Mouse (Mus musculus) forebrain, embryonic 10.5 days (tissue): Measurements from ENCODE around the gene Klhl2. TPM values are rescaled to one million over a fixed set of nuclear protein-coding genes. Genes with fewer than 3 reads are reported as not detected.

Source experiments
- DNase-seq: peaks from one replicate; pipeline ENCODE4 v3.0.0-alpha.2; 2017; ENCODE audit warnings: low spot score; ENCODE audit errors: extremely low spot score
- H3K27ac ChIP-seq: fragments of 300-500 bp; sonication (generic); 2 replicates; pipeline ENCODE4 v1.5.1; 2016; ENCODE audit warnings: mild to moderate bottlenecking
- H3K27me3 ChIP-seq: fragments of 300-500 bp; sonication (generic); 2 replicates; pipeline ENCODE4 v1.6.1; 2016; ENCODE audit warnings: mild to moderate bottlenecking; ENCODE audit not compliant: poor library complexity, severe bottlenecking
- H3K36me3 ChIP-seq: fragments of 300-500 bp; sonication (generic); replicated peaks from 2 replicates; pipeline ENCODE4 v1.6.1; 2016; ENCODE audit warnings: mild to moderate bottlenecking, moderate library complexity
- H3K4me1 ChIP-seq: fragments of 300-500 bp; sonication (generic); 2 replicates; pipeline ENCODE4 v1.6.1; 2016
- H3K4me3 ChIP-seq: fragments of 300-500 bp; sonication (generic); 2 replicates; pipeline ENCODE4 v1.5.1; 2016; ENCODE audit warnings: mild to moderate bottlenecking, moderate library complexity
- H3K9me3 ChIP-seq: fragments of 300-500 bp; sonication (generic); 2 replicates; pipeline ENCODE4 v1.6.1; 2016; ENCODE audit warnings: mild to moderate bottlenecking, moderate library complexity
- WGBS: fragments of 180-500 bp; shearing (Covaris S2); methylation state at CpG from one replicate; pipeline ENCODE4 v1.1.7; 2016; 5-methylcytosine and 5-hydroxymethylcytosine counted together
- polyA plus RNA-seq: library from polyadenylated mRNA; unstranded; fragments of >200 nt; fragmentation: Nextera tagmentation; extraction: Ambion mirVana; gene quantifications from 2 replicates; pipeline ENCODE4 v1.2.1, GENCODE M21; 2016

The Klhl2 gene
- polyA plus RNA-seq, 1 experiment from 2014 or later, result 7.0 TPM

GRCm38 (mm10) chr8:64786801-64787200 is 63.0 kb downstream of the Klhl2 start:
- no peak overlapping the region for H3K4me3 ChIP-seq
- H3K27ac ChIP-seq, result no peak overlapping the region
- H3K9me3 ChIP-seq, result no peaks in the 10 kb centered on the region
- no peak for DNase-seq
- no peaks in the 10 kb centered on the region for H3K27me3 ChIP-seq
- peaks cover 5% of the 10 kb centered on the region; the same call in 1 of the 2 replicates for H3K4me1 ChIP-seq
- no peaks in the 10 kb centered on the region for H3K36me3 ChIP-seq
- 80% methylated on average over 2 of the region's 2 CpGs for WGBS

GRCm38 (mm10) chr8:64784235-64784634 is 65.6 kb downstream of the Klhl2 start:
- DNase-seq, result no peak
- Histone ChIP-seq H3K9me3 (no peaks in the 10 kb centered on the region), H3K27ac (no peak overlapping the region), H3K4me1 (no peaks in the 10 kb centered on the region), H3K36me3 (peaks cover 13% of the 10 kb centered on the region), H3K27me3 (no peaks in the 10 kb centered on the region), H3K4me3 (no peak overlapping the region)
- WGBS, result 89% methylated on average over 5 of the region's 5 CpGs

GRCm38 (mm10) chr8:64781947-64782346 is 67.9 kb downstream of the Klhl2 start:
- Histone ChIP-seq H3K36me3 (peaks cover 26% of the 10 kb centered on the region), H3K27ac (no peak overlapping the region), H3K4me3 (no peak overlapping the region), H3K4me1 (no peaks in the 10 kb centered on the region), H3K9me3 (no peaks in the 10 kb centered on the region), H3K27me3 (no peaks in the 10 kb centered on the region)
- no peak for DNase-seq
- WGBS, result 95% methylated on average over 6 of the region's 6 CpGs

- no peaks in the 10 kb centered on the region for H3K4me1 ChIP-seq
- H3K27me3 ChIP-seq, result no peaks in the 10 kb centered on the region
- no peaks in the 10 kb centered on the region for H3K9me3 ChIP-seq
- no peak overlapping the region for H3K27ac ChIP-seq
- no peak overlapping the region for H3K4me3 ChIP-seq
- H3K36me3 ChIP-seq, result peaks cover 42% of the 10 kb centered on the region
- 83% methylated on average over 9 of the region's 9 CpGs for WGBS
- DNase-seq, result no peak
Observed at GRCm38 (mm10) chr8:64777925-64778324, 71.9 kb downstream of the Klhl2 start.

- H3K36me3 ChIP-seq, result peaks cover 36% of the 10 kb centered on the region
- DNase-seq, result no peak
- no peaks in the 10 kb centered on the region for H3K9me3 ChIP-seq
- no peak overlapping the region for H3K27ac ChIP-seq
- no peak overlapping the region for H3K4me3 ChIP-seq
- H3K27me3 ChIP-seq, result no peaks in the 10 kb centered on the region
- WGBS, result 95% methylated on average over 6 of the region's 6 CpGs
- H3K4me1 ChIP-seq, result no peaks in the 10 kb centered on the region
Observed at GRCm38 (mm10) chr8:64774136-64774535, 75.7 kb downstream of the Klhl2 start.

- no peak for DNase-seq
- Histone ChIP-seq H3K27ac (no peak overlapping the region), H3K4me3 (no peak overlapping the region), H3K9me3 (no peaks in the 10 kb centered on the region), H3K4me1 (no peaks in the 10 kb centered on the region), H3K27me3 (no peaks in the 10 kb centered on the region), H3K36me3 (peaks cover 38% of the 10 kb centered on the region)
- WGBS, result 91% methylated on average over 7 of the region's 7 CpGs
Observed at GRCm38 (mm10) chr8:64770814-64771213, 79.0 kb downstream of the Klhl2 start.

GRCm38 (mm10) chr8:64769586-64769985 is 80.2 kb downstream of the Klhl2 start:
- H3K4me1 ChIP-seq, result no peaks in the 10 kb centered on the region
- H3K27ac ChIP-seq, result no peak overlapping the region
- no peaks in the 10 kb centered on the region for H3K27me3 ChIP-seq
- DNase-seq, result no peak
- 87% methylated on average over 7 of the region's 7 CpGs for WGBS
- no peaks in the 10 kb centered on the region for H3K9me3 ChIP-seq
- H3K36me3 ChIP-seq, result peaks cover 29% of the 10 kb centered on the region; the same call in 1 of the 2 replicates
- H3K4me3 ChIP-seq, result no peak overlapping the region

GRCm38 (mm10) chr8:64768645-64769044 is 81.2 kb downstream of the Klhl2 start:
- WGBS, result 91% methylated on average over 8 of the region's 9 CpGs
- Histone ChIP-seq H3K9me3 (no peaks in the 10 kb centered on the region), H3K27ac (no peak overlapping the region), H3K27me3 (no peaks in the 10 kb centered on the region), H3K4me1 (no peaks in the 10 kb centered on the region), H3K4me3 (no peak overlapping the region), H3K36me3 (peaks cover 26% of the 10 kb centered on the region; the same call in 1 of the 2 replicates)
- DNase-seq, result no peak

- no peaks in the 10 kb centered on the region for H3K4me1 ChIP-seq
- H3K9me3 ChIP-seq, result no peaks in the 10 kb centered on the region
- H3K27me3 ChIP-seq, result no peaks in the 10 kb centered on the region
- H3K36me3 ChIP-seq, result peaks cover 31% of the 10 kb centered on the region
- no peak for DNase-seq
- H3K4me3 ChIP-seq, result no peak overlapping the region
- WGBS, result 96% methylated on average over 9 of the region's 9 CpGs
- no peak overlapping the region for H3K27ac ChIP-seq
Observed at GRCm38 (mm10) chr8:64767047-64767446, 82.8 kb downstream of the Klhl2 start.

GRCm38 (mm10) chr8:64764075-64764474 is 85.7 kb downstream of the Klhl2 start:
- Histone ChIP-seq H3K4me1 (no peaks in the 10 kb centered on the region), H3K36me3 (peaks cover 29% of the 10 kb centered on the region), H3K27me3 (no peaks in the 10 kb centered on the region), H3K9me3 (no peaks in the 10 kb centered on the region), H3K27ac (no peak overlapping the region), H3K4me3 (no peak overlapping the region)
- 90% methylated on average over 9 of the region's 9 CpGs for WGBS
- DNase-seq, result no peak

GRCm38 (mm10) chr8:64762751-64763150 is 87.1 kb downstream of the Klhl2 start:
- Histone ChIP-seq H3K4me1 (no peaks in the 10 kb centered on the region), H3K27ac (no peak overlapping the region), H3K4me3 (no peak overlapping the region), H3K9me3 (no peaks in the 10 kb centered on the region), H3K27me3 (no peaks in the 10 kb centered on the region), H3K36me3 (peaks cover 27% of the 10 kb centered on the region)
- no peak for DNase-seq
- 75% methylated on average over 1 of the region's 1 CpGs for WGBS

GRCm38 (mm10) chr8:64761430-64761829 is 88.4 kb downstream of the Klhl2 start:
- no peaks in the 10 kb centered on the region for H3K4me1 ChIP-seq
- no peak for DNase-seq
- no peak overlapping the region for H3K27ac ChIP-seq
- no peaks in the 10 kb centered on the region for H3K9me3 ChIP-seq
- 90% methylated on average over 8 of the region's 8 CpGs for WGBS
- H3K27me3 ChIP-seq, result no peaks in the 10 kb centered on the region
- H3K36me3 ChIP-seq, result peaks cover 31% of the 10 kb centered on the region
- H3K4me3 ChIP-seq, result no peak overlapping the region

- H3K4me3 ChIP-seq, result no peak overlapping the region
- no peak for DNase-seq
- WGBS, result 95% methylated on average over 15 of the region's 15 CpGs
- H3K4me1 ChIP-seq, result no peaks in the 10 kb centered on the region
- no peaks in the 10 kb centered on the region for H3K9me3 ChIP-seq
- H3K27me3 ChIP-seq, result no peaks in the 10 kb centered on the region
- no peak overlapping the region for H3K27ac ChIP-seq
- peaks cover 56% of the 10 kb centered on the region for H3K36me3 ChIP-seq
Observed at GRCm38 (mm10) chr8:64757956-64758355, 91.9 kb downstream of the Klhl2 start.
